Mouse (Mus musculus) heart, adult 9 months (tissue): ENCODE data around the gene 4930432M17Rik.

ENCODE experiments used
- DNase-seq, 2 experiments: peaks; one replicate each; pipeline ENCODE4 v3.0.0; 2022; ENCODE audit warnings: low spot score in 2 of 2

4930432M17Rik gene

GRCm38 (mm10) chr3:121707106-121707505, 36.5 kb downstream of the 4930432M17Rik start:
- no peak for DNase-seq

- no peak for DNase-seq
Measured at GRCm38 (mm10) chr3:121710894-121711531, 40.5 kb downstream of the 4930432M17Rik start.

- no peak for DNase-seq
Measured at GRCm38 (mm10) chr3:121712222-121712621, 41.7 kb downstream of the 4930432M17Rik start.

GRCm38 (mm10) chr3:121713151-121713701, 42.7 kb downstream of the 4930432M17Rik start:
- no peak for DNase-seq

GRCm38 (mm10) chr3:121713816-121714215, 43.3 kb downstream of the 4930432M17Rik start:
- no peak for DNase-seq

- no peak for DNase-seq
Measured at GRCm38 (mm10) chr3:121714461-121714860, 43.9 kb downstream of the 4930432M17Rik start.

- no peak for DNase-seq
Measured at GRCm38 (mm10) chr3:121715336-121715735, 44.8 kb downstream of the 4930432M17Rik start.

GRCm38 (mm10) chr3:121715741-121716459, 45.3 kb downstream of the 4930432M17Rik start:
- no peak for DNase-seq

- DNase-seq, result no peak
Measured at GRCm38 (mm10) chr3:121716480-121716879, 45.9 kb downstream of the 4930432M17Rik start.

- DNase-seq, result no peak
Measured at GRCm38 (mm10) chr3:121718679-121719078, 48.1 kb downstream of the 4930432M17Rik start.

- no peak for DNase-seq
Measured at GRCm38 (mm10) chr3:121719701-121720100, 49.1 kb downstream of the 4930432M17Rik start.

GRCm38 (mm10) chr3:121720801-121721690, 50.5 kb downstream of the 4930432M17Rik start:
- no peak for DNase-seq

- DNase-seq, result no peak
Measured at GRCm38 (mm10) chr3:121721691-121722070, 51.1 kb downstream of the 4930432M17Rik start.

GRCm38 (mm10) chr3:121722971-121723844, 52.6 kb downstream of the 4930432M17Rik start, which contains the start of gene F3:
Gene F3, plus strand, starts transcription at chr3:121723537.
- DNase-seq, result peak; percentile 70 to 82

- DNase-seq, result no peak
Measured at GRCm38 (mm10) chr3:121723968-121724524, 53.5 kb downstream of the 4930432M17Rik start.

GRCm38 (mm10) chr3:121724553-121724952, 54.0 kb downstream of the 4930432M17Rik start:
- DNase-seq, result no peak

GRCm38 (mm10) chr3:121725651-121726050, 55.1 kb downstream of the 4930432M17Rik start:
- DNase-seq, result no peak

- no peak for DNase-seq
Measured at GRCm38 (mm10) chr3:121729678-121730077, 59.1 kb downstream of the 4930432M17Rik start.
